Mouse (Mus musculus): ENCODE measurements around the gene Lamb3. TPM values are rescaled to one million over a fixed set of nuclear protein-coding genes. Genes with fewer than 3 reads are reported as not detected.
A peak's percentile ranks its signal among the peaks of the same experiment; 100 is the strongest.
"Not testable (repeated sequence)": the region's sequence is repeated elsewhere in the genome, so short reads cannot be mapped to it uniquely, and the experiment has no call there.

Gene Lamb3
- total and polyA plus RNA-seq, 2 experiments: 1.6 to 2.0 TPM

DNA sequence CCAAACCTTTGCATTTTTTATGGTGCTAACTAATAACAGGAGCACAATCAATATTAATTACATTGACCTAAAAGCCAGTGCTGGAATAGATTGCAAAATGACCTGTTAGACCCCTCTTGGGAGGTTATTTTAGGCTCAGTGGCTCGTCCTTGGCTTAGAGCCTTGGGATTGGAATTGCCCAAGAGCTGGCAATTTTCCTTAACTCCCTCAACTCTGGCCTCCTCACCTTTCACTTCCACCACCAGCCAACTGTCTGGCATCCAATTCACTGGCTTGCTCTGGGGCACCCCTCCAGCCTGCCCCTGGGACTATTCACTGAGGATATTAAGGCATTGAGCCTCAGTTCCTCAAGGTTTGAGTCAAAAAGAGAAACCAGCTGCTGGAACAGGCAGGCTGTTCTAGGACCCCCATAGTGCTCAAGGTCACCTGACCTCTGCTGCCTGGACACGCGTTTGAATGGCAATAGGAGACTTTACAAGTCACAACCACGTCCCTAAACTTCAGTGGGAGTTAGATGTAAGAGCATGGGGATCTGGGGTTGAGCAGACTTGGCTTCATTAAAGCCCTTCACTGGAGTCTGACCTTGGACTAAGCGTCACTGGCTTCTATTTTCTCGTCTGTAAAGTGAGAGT lies 71.0 kb downstream of the Lamb3 start:
- TF ChIP-seq CTCF (IDR thresholded peaks at IDR 0.05; ENCODE audit: low read depth, low read length) (no peak), POLR2A (IDR thresholded peaks at IDR 0.05; ENCODE audit: extremely low read depth, insufficient read depth, low read length) (no peak)
- no peaks in the 10 kb centered on the region for H3K79me2 ChIP-seq (ENCODE audit: control insufficient read depth, insufficient read depth, low read length)
- 20% methylated on average over 6 of the region's 6 CpGs for WGBS
- H3K4me3 ChIP-seq (ENCODE audit: insufficient read depth, low read depth, low read length): no peak overlapping the region
- H3K36me3 ChIP-seq (ENCODE audit: control insufficient read depth, insufficient read depth, low read length): no peaks in the 10 kb centered on the region
- H3K9ac ChIP-seq (ENCODE audit: low read depth, low read length): no peak overlapping the region
- H3K4me1 ChIP-seq (ENCODE audit: control insufficient read depth, insufficient read depth, low read length): peaks cover 21% of the 10 kb centered on the region
- peak; percentile 95 for DNase-seq (ENCODE audit: extremely low read depth, low read depth, low spot score)
- H3K27me3 ChIP-seq (ENCODE audit: control insufficient read depth, insufficient read depth, low read length): no peaks in the 10 kb centered on the region
- peak overlapping the region; percentile 49 for H3K27ac ChIP-seq (replicated peaks; ENCODE audit: insufficient read depth, low read depth, low read length)

DNA sequence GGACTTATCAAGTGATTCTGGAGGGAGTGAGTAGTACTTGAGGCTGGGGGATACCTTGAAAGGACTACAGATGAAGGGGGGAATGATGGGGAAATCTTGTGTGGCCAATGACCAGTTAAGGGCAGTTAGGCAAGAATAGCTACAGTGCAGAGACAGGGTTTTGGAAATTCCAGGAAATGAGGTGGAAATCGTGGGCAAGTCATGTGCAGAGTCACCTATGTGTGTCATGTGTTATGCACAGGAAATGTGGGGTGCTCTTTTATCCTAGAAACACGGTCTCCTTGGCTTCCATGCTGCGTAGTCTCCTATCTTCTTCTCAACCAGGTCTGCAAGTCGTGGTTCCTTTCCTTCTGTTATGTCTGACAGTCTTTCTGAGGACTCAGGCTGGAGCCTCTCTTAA lies 72.0 kb downstream of the Lamb3 start:
- no peaks in the 10 kb centered on the region for H3K27me3 ChIP-seq (ENCODE audit: control insufficient read depth, insufficient read depth, low read length)
- H3K36me3 ChIP-seq (ENCODE audit: control insufficient read depth, insufficient read depth, low read length): no peaks in the 10 kb centered on the region
- TF ChIP-seq CTCF (IDR thresholded peaks at IDR 0.05; ENCODE audit: low read depth, low read length): no peak
- no peak for TF ChIP-seq POLR2A (IDR thresholded peaks at IDR 0.05; ENCODE audit: extremely low read depth, insufficient read depth, low read length)
- no peak overlapping the region for H3K27ac ChIP-seq (replicated peaks; ENCODE audit: insufficient read depth, low read depth, low read length)
- no peaks in the 10 kb centered on the region for H3K79me2 ChIP-seq (ENCODE audit: control insufficient read depth, insufficient read depth, low read length)
- no peak overlapping the region for H3K9ac ChIP-seq (ENCODE audit: low read depth, low read length)
- no peak for DNase-seq (ENCODE audit: extremely low read depth, low read depth, low spot score)
- H3K4me3 ChIP-seq (ENCODE audit: insufficient read depth, low read depth, low read length): no peak overlapping the region
- H3K4me1 ChIP-seq (ENCODE audit: control insufficient read depth, insufficient read depth, low read length): peaks cover 20% of the 10 kb centered on the region
- 75% methylated on average over 4 of the region's 4 CpGs for WGBS

DNA sequence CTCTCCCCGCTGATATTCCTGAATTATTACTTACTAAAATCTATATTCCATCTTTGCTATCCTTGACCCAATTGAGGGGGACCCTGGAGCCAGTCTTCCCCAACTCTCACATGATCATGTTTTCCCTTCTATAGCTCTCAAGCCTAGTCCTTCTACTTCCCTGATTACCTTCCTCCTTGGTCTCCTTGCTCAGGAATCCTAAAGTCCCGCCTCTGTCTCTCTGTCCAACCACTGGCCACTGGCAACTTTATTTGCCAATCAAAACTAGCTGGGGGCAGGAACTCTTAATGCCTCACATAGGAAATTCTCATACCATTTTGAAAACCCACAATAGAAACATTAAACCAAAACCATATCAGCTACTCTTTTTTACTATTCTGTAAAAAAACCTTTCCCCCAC lies 73.8 kb downstream of the Lamb3 start:
- no peak for DNase-seq (ENCODE audit: extremely low read depth, low read depth, low spot score)
- Histone ChIP-seq H3K4me1 (ENCODE audit: control insufficient read depth, insufficient read depth, low read length) (peaks cover 15% of the 10 kb centered on the region), H3K79me2 (ENCODE audit: control insufficient read depth, insufficient read depth, low read length) (no peaks in the 10 kb centered on the region), H3K9ac (ENCODE audit: low read depth, low read length) (no peak overlapping the region), H3K27me3 (ENCODE audit: control insufficient read depth, insufficient read depth, low read length) (no peaks in the 10 kb centered on the region), H3K27ac (replicated peaks; ENCODE audit: insufficient read depth, low read depth, low read length) (no peak overlapping the region), H3K36me3 (ENCODE audit: control insufficient read depth, insufficient read depth, low read length) (no peaks in the 10 kb centered on the region), H3K4me3 (ENCODE audit: insufficient read depth, low read depth, low read length) (no peak overlapping the region)
- TF ChIP-seq CTCF (IDR thresholded peaks at IDR 0.05; ENCODE audit: low read depth, low read length): no peak
- no peak for TF ChIP-seq POLR2A (IDR thresholded peaks at IDR 0.05; ENCODE audit: extremely low read depth, insufficient read depth, low read length)
- 98% methylated on average over 2 of the region's 2 CpGs for WGBS

DNA sequence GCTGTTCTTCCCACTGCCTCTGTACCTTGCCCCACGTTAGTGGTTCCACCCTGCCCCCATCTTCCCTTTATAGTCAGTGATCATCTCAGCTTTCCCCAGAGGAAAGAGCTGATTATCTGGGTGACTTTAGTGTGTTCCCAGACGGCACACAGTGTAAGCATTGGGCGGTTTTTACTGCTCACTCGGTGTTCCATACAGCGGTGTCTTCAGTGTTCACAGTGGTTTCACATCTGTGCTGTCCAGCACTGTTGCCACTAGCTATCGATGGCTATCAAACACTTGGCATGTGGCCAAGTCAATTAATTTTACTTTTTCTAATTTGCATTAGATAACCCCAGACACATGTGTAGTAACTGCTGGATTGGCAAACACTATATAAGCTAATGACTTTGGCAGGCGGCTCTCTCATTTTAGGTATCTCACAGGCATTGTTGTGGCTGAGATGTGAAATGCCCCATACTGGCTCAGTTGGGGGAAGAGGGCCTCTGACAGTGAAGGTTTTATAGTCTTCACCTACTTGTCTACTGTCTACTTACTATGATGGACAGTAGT lies 76.8 kb downstream of the Lamb3 start:
- no peaks in the 10 kb centered on the region for H3K79me2 ChIP-seq (ENCODE audit: control insufficient read depth, insufficient read depth, low read length)

DNA sequence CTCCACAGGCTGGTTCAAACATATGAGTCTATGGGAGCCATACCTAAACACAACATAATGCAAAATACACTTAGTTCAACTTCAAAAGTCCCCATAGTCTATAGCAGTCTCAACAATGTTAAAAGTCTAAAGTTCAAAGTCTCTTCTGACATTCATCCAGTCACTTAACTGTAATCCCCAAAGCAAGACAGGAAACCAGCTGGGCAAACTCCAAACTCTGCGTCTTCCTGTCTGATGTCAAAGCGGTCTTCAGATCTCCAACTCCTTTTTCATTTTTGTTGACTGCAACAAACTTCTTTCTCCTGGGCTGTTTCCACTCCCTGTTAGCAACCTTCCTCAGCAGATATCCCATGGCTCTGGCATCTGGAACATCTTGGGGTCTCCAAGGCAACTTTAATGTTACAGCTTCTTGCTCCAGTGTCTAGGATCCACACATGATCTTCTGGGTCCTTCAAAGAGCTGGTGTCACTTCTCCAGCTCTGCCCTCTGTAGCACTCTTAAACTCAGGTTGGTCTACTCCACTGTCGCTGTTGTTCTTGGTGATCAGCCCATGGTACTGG lies 78.3 kb downstream of the Lamb3 start:
- WGBS: 61% methylated on average over 3 of the region's 3 CpGs
- not testable (repeated sequence) for DNase-seq (ENCODE audit: extremely low read depth, low read depth, low spot score); H3K79me2 ChIP-seq (ENCODE audit: control insufficient read depth, insufficient read depth, low read length); H3K36me3 ChIP-seq (ENCODE audit: control insufficient read depth, insufficient read depth, low read length); H3K4me3 ChIP-seq (ENCODE audit: insufficient read depth, low read depth, low read length); H3K27ac ChIP-seq (replicated peaks; ENCODE audit: insufficient read depth, low read depth, low read length); H3K27me3 ChIP-seq (ENCODE audit: control insufficient read depth, insufficient read depth, low read length); H3K9ac ChIP-seq (ENCODE audit: low read depth, low read length)
- peaks cover 28% of the 10 kb centered on the region for H3K4me1 ChIP-seq (ENCODE audit: control insufficient read depth, insufficient read depth, low read length)

More for the DNA sequence above, 76.8 kb downstream of the Lamb3 start:
- no peaks in the 10 kb centered on the region for H3K27me3 ChIP-seq (ENCODE audit: control insufficient read depth, insufficient read depth, low read length)
- H3K27ac ChIP-seq (replicated peaks; ENCODE audit: insufficient read depth, low read depth, low read length): no peak overlapping the region
- 44% methylated on average over 7 of the region's 7 CpGs for WGBS
- H3K36me3 ChIP-seq (ENCODE audit: control insufficient read depth, insufficient read depth, low read length): no peaks in the 10 kb centered on the region
- no peak for TF ChIP-seq POLR2A (IDR thresholded peaks at IDR 0.05; ENCODE audit: extremely low read depth, insufficient read depth, low read length)
- no peak for TF ChIP-seq CTCF (IDR thresholded peaks at IDR 0.05; ENCODE audit: low read depth, low read length)
- DNase-seq (ENCODE audit: extremely low read depth, low read depth, low spot score): no peak
- H3K4me3 ChIP-seq (ENCODE audit: insufficient read depth, low read depth, low read length): no peak overlapping the region
- no peak overlapping the region for H3K9ac ChIP-seq (ENCODE audit: low read depth, low read length)
- peaks cover 22% of the 10 kb centered on the region for H3K4me1 ChIP-seq (ENCODE audit: control insufficient read depth, insufficient read depth, low read length)

DNA sequence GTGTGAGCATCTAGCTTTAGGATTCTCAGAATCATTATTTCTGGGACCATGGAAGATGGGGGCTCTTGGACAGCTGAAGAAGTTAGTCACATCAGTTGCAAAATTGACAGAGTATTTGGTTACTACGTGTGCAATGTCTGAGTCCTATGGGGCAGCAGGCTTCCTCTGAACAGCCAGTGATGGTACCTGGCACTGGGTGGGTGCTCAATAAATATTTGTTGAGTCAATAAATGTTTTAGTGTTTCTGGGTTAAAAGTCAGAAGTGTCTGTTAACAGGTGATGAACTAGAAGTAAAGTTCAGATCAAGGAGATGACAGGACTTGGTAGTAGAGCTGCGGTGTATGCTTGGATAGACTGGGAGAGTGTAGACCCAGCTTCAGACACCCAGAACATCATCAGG lies 80.1 kb downstream of the Lamb3 start:
- Histone ChIP-seq H3K4me1 (ENCODE audit: control insufficient read depth, insufficient read depth, low read length) (peaks cover 28% of the 10 kb centered on the region), H3K4me3 (ENCODE audit: insufficient read depth, low read depth, low read length) (no peak overlapping the region), H3K27me3 (ENCODE audit: control insufficient read depth, insufficient read depth, low read length) (no peaks in the 10 kb centered on the region), H3K36me3 (ENCODE audit: control insufficient read depth, insufficient read depth, low read length) (no peaks in the 10 kb centered on the region), H3K27ac (replicated peaks; ENCODE audit: insufficient read depth, low read depth, low read length) (peak overlapping the region; percentile 86), H3K79me2 (ENCODE audit: control insufficient read depth, insufficient read depth, low read length) (no peaks in the 10 kb centered on the region), H3K9ac (ENCODE audit: low read depth, low read length) (0 out of 2 replicates have a peak overlapping the region, but pooled peaks have one; percentile 8)
- WGBS: 22% methylated on average over 2 of the region's 2 CpGs
- no peak for TF ChIP-seq POLR2A (IDR thresholded peaks at IDR 0.05; ENCODE audit: extremely low read depth, insufficient read depth, low read length)
- DNase-seq (ENCODE audit: extremely low read depth, low read depth, low spot score): peak; percentile 93

Data from liver, adult 2 months (tissue).